Mouse (Mus musculus): ENCODE measurements at regions not wholly inside any gene's neighbourhood (a gene's known extent, or its start where the extent isn't known, plus 50 kb on each side); places are given as distances from the start of the nearest gene placed in this dataset.
A peak's percentile ranks its signal among the peaks of the same experiment; 100 is the strongest.
"Not testable (repeated sequence)": the region's sequence is repeated elsewhere in the genome, so short reads cannot be mapped to it uniquely, and the experiment has no call there.

DNA sequence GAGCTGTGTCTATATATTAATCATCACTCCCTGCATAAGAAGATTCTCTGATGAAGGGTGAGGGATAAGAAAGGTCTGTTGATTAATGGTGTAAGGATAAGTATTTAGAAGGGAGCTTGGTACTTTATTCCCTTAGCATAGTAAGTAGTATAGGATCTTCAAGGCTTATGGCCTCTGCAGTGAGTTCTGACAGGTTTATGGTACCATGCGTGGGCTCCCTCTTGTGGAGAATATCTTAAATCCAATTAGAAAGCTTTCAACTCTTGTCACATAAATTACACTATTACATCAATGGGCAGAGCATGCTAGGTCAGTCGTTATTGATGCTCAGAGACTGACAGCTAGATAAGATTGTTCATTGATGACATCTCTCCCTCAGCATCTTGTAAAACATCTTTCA lies 112.7 kb upstream of the Grin3a start:
- peak; percentile 20 for DNase-seq (ENCODE audit: low spot score)
- Histone ChIP-seq H3K9me3 (replicated peaks; ENCODE audit: control insufficient read depth, low read length) (no peaks in the 10 kb centered on the region), H3K9ac (replicated peaks; ENCODE audit: low read depth, low read length) (no peak overlapping the region), H3K36me3 (replicated peaks; ENCODE audit: control insufficient read depth, insufficient read depth, low read length) (no peaks in the 10 kb centered on the region), H3K4me2 (ENCODE audit: low read depth, low read length) (no peak overlapping the region), H3K4me3 (ENCODE audit: low read depth, low read length) (no peak overlapping the region), H3K4me1 (ENCODE audit: control insufficient read depth, insufficient read depth) (no peaks in the 10 kb centered on the region), H3K27me3 (ENCODE audit: control insufficient read depth, insufficient read depth, low read length) (no peaks in the 10 kb centered on the region), H3K27ac (ENCODE audit: low read depth) (no peak overlapping the region)
- no peak for TF ChIP-seq EP300 (IDR thresholded peaks at IDR 0.05; ENCODE audit: low read depth)
- peak; percentile 55 for TF ChIP-seq CTCF (IDR thresholded peaks at IDR 0.05; ENCODE audit: low read depth)
- no peak for ATAC-seq (ENCODE audit: insufficient read depth, low read depth)
- 13% methylated on average over 2 of the region's 2 CpGs for WGBS

DNA sequence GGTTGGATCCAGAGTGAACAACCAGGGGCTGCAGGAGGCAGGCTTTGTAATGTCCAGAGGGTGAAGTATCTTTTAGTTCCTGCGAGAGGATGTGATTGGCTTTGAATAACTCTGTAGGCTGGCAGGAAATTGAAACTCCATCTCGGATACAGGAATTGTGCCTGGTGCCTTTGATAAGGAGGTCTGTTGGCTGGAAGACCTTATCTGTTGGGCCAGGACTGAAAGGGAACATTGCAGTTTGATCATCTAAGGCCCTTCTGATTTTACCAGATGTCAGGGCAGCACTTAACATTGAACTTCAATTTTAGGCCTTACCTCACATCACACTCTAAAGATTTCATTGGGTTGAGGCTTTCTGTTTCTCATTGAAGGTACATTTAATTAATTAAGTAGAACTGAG lies 111.3 kb upstream of the Grin3a start:
- Histone ChIP-seq H3K9me3 (replicated peaks; ENCODE audit: control insufficient read depth, low read length) (no peaks in the 10 kb centered on the region), H3K4me2 (ENCODE audit: low read depth, low read length) (no peak overlapping the region), H3K27me3 (ENCODE audit: control insufficient read depth, insufficient read depth, low read length) (no peaks in the 10 kb centered on the region), H3K4me3 (ENCODE audit: low read depth, low read length) (no peak overlapping the region), H3K4me1 (ENCODE audit: control insufficient read depth, insufficient read depth) (no peaks in the 10 kb centered on the region), H3K27ac (ENCODE audit: low read depth) (no peak overlapping the region), H3K36me3 (replicated peaks; ENCODE audit: control insufficient read depth, insufficient read depth, low read length) (no peaks in the 10 kb centered on the region), H3K9ac (replicated peaks; ENCODE audit: low read depth, low read length) (no peak overlapping the region)
- no peak for TF ChIP-seq EP300 (IDR thresholded peaks at IDR 0.05; ENCODE audit: low read depth)
- no peak for TF ChIP-seq CTCF (IDR thresholded peaks at IDR 0.05; ENCODE audit: low read depth)
- DNase-seq (ENCODE audit: low spot score) (no peak), ATAC-seq (ENCODE audit: insufficient read depth, low read depth) (no peak)
- 14% methylated on average over 2 of the region's 2 CpGs for WGBS

DNA sequence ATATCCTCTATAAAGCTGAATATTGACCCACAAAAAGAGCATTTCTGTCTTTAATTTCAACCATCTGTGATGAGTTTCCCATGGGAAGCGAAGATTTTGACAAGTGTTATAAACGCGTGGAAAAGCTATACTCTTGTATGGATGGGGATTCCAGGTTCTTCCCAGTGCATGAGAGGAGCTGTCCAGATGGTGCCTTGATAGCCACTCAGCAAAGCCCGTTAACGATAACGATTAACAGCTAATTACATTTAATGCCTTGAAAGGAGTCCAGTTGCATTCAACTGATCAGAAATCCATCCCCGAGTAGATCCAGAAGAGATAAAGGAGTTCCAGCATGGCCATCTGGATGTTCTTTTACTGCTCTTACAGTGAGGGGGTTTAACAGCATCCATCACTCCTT lies 100.8 kb upstream of the Grin3a start:
- no peaks in the 10 kb centered on the region for H3K9me3 ChIP-seq (replicated peaks; ENCODE audit: control insufficient read depth, low read length)
- no peak for TF ChIP-seq CTCF (IDR thresholded peaks at IDR 0.05; ENCODE audit: low read depth)
- no peak for TF ChIP-seq EP300 (IDR thresholded peaks at IDR 0.05; ENCODE audit: low read depth)
- ATAC-seq (ENCODE audit: insufficient read depth, low read depth) (no peak), DNase-seq (ENCODE audit: low spot score) (no peak)
- WGBS = 77% methylated on average over 7 of the region's 7 CpGs
- no peak overlapping the region for H3K4me3 ChIP-seq (ENCODE audit: low read depth, low read length)
- no peaks in the 10 kb centered on the region for H3K27me3 ChIP-seq (ENCODE audit: control insufficient read depth, insufficient read depth, low read length)
- no peaks in the 10 kb centered on the region for H3K36me3 ChIP-seq (replicated peaks; ENCODE audit: control insufficient read depth, insufficient read depth, low read length)
- no peak overlapping the region for H3K4me2 ChIP-seq (ENCODE audit: low read depth, low read length)
- H3K9ac ChIP-seq (replicated peaks; ENCODE audit: low read depth, low read length) = no peak overlapping the region
- H3K27ac ChIP-seq (ENCODE audit: low read depth) = no peak overlapping the region
- no peaks in the 10 kb centered on the region for H3K4me1 ChIP-seq (ENCODE audit: control insufficient read depth, insufficient read depth)

DNA sequence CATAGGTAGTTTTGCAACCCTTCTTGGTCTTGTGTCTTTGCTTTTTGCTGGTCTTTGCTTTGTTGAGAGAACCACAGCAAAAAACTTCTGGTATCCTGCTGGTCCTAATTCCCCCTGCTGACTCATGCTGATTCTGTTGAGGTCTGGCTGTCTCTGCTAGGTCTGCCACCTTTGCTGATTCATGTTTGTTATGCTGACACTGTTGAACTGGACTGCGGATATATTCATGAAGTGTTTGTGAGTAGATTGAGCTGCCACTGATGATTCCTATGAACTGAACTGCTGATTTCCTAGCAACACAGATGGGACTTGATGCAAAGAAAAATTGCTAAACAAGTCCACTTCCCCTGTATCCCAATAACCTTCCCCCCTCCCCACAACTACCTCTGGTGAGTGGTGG lies 91.9 kb upstream of the Grin3a start:
- WGBS = 80% methylated on average over 1 of the region's 1 CpGs
- H3K27me3 ChIP-seq (ENCODE audit: control insufficient read depth, insufficient read depth, low read length) = no peaks in the 10 kb centered on the region
- H3K4me3 ChIP-seq (ENCODE audit: low read depth, low read length) = no peak overlapping the region
- no peaks in the 10 kb centered on the region for H3K9me3 ChIP-seq (replicated peaks; ENCODE audit: control insufficient read depth, low read length)
- TF ChIP-seq EP300 (IDR thresholded peaks at IDR 0.05; ENCODE audit: low read depth) = no peak
- no peak for TF ChIP-seq CTCF (IDR thresholded peaks at IDR 0.05; ENCODE audit: low read depth)
- no peaks in the 10 kb centered on the region for H3K36me3 ChIP-seq (replicated peaks; ENCODE audit: control insufficient read depth, insufficient read depth, low read length)
- no peak overlapping the region for H3K27ac ChIP-seq (ENCODE audit: low read depth)
- H3K4me2 ChIP-seq (ENCODE audit: low read depth, low read length) = no peak overlapping the region
- H3K9ac ChIP-seq (replicated peaks; ENCODE audit: low read depth, low read length) = no peak overlapping the region
- no peaks in the 10 kb centered on the region for H3K4me1 ChIP-seq (ENCODE audit: control insufficient read depth, insufficient read depth)
- DNase-seq (ENCODE audit: low spot score) (no peak), ATAC-seq (ENCODE audit: insufficient read depth, low read depth) (no peak)

DNA sequence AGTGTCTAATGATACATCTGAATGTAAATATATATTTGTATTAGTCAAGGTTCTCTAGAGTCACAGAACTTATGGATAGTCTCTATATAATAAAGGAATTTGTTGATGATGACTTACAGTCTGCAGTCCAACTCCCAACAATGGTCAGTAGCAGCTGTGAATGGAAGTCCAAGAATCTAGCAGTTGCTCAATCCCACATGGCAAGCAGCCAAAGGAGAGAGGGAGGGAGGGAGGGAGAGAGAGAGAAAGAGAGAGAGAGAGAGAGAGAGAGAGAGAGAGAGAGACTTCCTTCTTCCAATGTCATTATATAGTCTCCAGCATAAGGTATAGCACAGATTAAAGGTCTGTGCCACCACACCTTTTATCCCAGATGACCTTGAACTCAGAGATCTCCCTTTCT lies 84.1 kb upstream of the Grin3a start:
- not testable (repeated sequence) for H3K27me3 ChIP-seq (ENCODE audit: control insufficient read depth, insufficient read depth, low read length); H3K4me2 ChIP-seq (ENCODE audit: low read depth, low read length); ATAC-seq (ENCODE audit: insufficient read depth, low read depth); DNase-seq (ENCODE audit: low spot score); H3K9me3 ChIP-seq (replicated peaks; ENCODE audit: control insufficient read depth, low read length); H3K9ac ChIP-seq (replicated peaks; ENCODE audit: low read depth, low read length); H3K36me3 ChIP-seq (replicated peaks; ENCODE audit: control insufficient read depth, insufficient read depth, low read length); H3K4me1 ChIP-seq (ENCODE audit: control insufficient read depth, insufficient read depth); H3K4me3 ChIP-seq (ENCODE audit: low read depth, low read length); H3K27ac ChIP-seq (ENCODE audit: low read depth)

DNA sequence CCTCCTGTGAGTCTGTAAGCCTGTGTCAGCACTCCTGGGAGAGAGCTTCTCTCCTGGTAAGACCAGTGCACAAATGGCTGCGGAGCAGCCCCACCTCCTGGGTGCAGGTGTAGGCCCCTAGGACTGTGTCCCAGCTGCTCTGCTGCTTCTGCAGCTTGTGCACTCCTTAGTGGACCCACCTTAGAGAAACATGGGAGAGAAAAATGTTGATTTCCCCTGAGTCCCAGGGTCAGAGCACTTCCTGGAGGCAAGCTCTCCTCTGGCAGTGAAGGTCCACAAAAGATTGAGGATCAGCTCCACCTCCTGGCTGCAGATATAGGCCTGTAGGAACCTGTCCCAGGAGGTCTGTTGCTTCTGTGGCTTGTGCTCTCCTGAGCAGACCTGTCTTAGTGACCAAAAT lies 81.5 kb upstream of the Grin3a start:
- Histone ChIP-seq H3K27ac (ENCODE audit: low read depth) (no peak overlapping the region), H3K4me2 (ENCODE audit: low read depth, low read length) (no peak overlapping the region), H3K36me3 (replicated peaks; ENCODE audit: control insufficient read depth, insufficient read depth, low read length) (no peaks in the 10 kb centered on the region), H3K27me3 (ENCODE audit: control insufficient read depth, insufficient read depth, low read length) (no peaks in the 10 kb centered on the region), H3K9ac (replicated peaks; ENCODE audit: low read depth, low read length) (no peak overlapping the region), H3K4me3 (ENCODE audit: low read depth, low read length) (no peak overlapping the region), H3K4me1 (ENCODE audit: control insufficient read depth, insufficient read depth) (no peaks in the 10 kb centered on the region), H3K9me3 (replicated peaks; ENCODE audit: control insufficient read depth, low read length) (no peaks in the 10 kb centered on the region)
- 84% methylated on average over 1 of the region's 1 CpGs for WGBS
- no peak for DNase-seq (ENCODE audit: low spot score)
- ATAC-seq (ENCODE audit: insufficient read depth, low read depth) = no peak
- TF ChIP-seq CTCF (IDR thresholded peaks at IDR 0.05; ENCODE audit: low read depth) (0 out of 2 replicates have a peak, but pooled peaks have one; percentile 7), EP300 (IDR thresholded peaks at IDR 0.05; ENCODE audit: low read depth) (no peak)
